Mouse (Mus musculus) hindbrain, embryonic 14.5 days (tissue): ENCODE measurements at regions not wholly inside any gene's neighbourhood (a gene's known extent, or its start where the extent isn't known, plus 50 kb on each side); places are given as distances from the start of the nearest gene placed in this dataset.

Experiments used
- ATAC-seq: fragments of 200-750 bp; cut with Nextera tagmentation; 2 replicates; pipeline ENCODE4 v1.8.0; 2017; ENCODE audit warnings: moderate number of reproducible peaks, mild to moderate bottlenecking, moderate TSS enrichment, moderate library complexity; ENCODE audit not compliant: low FRiP score
- DNase-seq: peaks from one replicate; pipeline ENCODE4 v3.0.0-alpha.2; 2015; ENCODE audit warnings: low spot score
- H3K27ac ChIP-seq: fragments of 300-500 bp; sonication (generic); 2 replicates; pipeline ENCODE4 v1.5.1; 2014; ENCODE audit warnings: mild to moderate bottlenecking, moderate library complexity
- H3K27me3 ChIP-seq: fragments of 300-500 bp; sonication (generic); 2 replicates; pipeline ENCODE4 v1.6.1; 2014; ENCODE audit warnings: mild to moderate bottlenecking, low read length, mixed read lengths; ENCODE audit not compliant: control insufficient read depth, insufficient read depth
- H3K36me3 ChIP-seq: fragments of 300-500 bp; sonication (generic); replicated peaks from 2 replicates; pipeline ENCODE4 v1.6.1; 2014; ENCODE audit not compliant: control insufficient read depth, insufficient read depth
- H3K4me1 ChIP-seq: fragments of 300-500 bp; sonication (generic); replicated peaks from 2 replicates; pipeline ENCODE4 v1.6.1; 2014; ENCODE audit warnings: antibody characterized with exemption, low read length, mixed read lengths; ENCODE audit not compliant: control insufficient read depth, insufficient read depth
- H3K4me2 ChIP-seq: fragments of 300-500 bp; sonication (generic); replicated peaks from 2 replicates; pipeline ENCODE4 v1.6.1; 2014; ENCODE audit warnings: mild to moderate bottlenecking, moderate library complexity
- H3K4me3 ChIP-seq: fragments of 300-500 bp; sonication (generic); replicated peaks from 2 replicates; pipeline ENCODE4 v1.5.1; 2014; ENCODE audit warnings: mild to moderate bottlenecking, low read length
- H3K9ac ChIP-seq: fragments of 300-500 bp; sonication (generic); 2 replicates; pipeline ENCODE4 v1.6.1; 2014
- H3K9me3 ChIP-seq: fragments of 300-500 bp; sonication (generic); 2 replicates; pipeline ENCODE4 v1.6.1; 2016; ENCODE audit warnings: low read length; ENCODE audit not compliant: control insufficient read depth
- WGBS: fragments of 180-500 bp; shearing (Covaris S2); extraction: QIAGEN DNeasy Blood & Tissue Kit; methylation state at CpG from one replicate; pipeline ENCODE4 v1.1.7; 2014; 5-methylcytosine and 5-hydroxymethylcytosine counted together

- WGBS = 76% methylated on average over 2 of the region's 2 CpGs
- DNase-seq = no peak
Observed at GRCm38 (mm10) chr9:43600396-43600795, 143.4 kb upstream of the Nectin1 start.

GRCm38 (mm10) chr9:43617632-43618031 is 126.2 kb upstream of the Nectin1 start:
- no peak overlapping the region for H3K9ac ChIP-seq
- 17% methylated on average over 12 of the region's 12 CpGs for WGBS
- no peak overlapping the region for H3K4me2 ChIP-seq
- no peaks in the 10 kb centered on the region for H3K36me3 ChIP-seq
- H3K9me3 ChIP-seq = no peaks in the 10 kb centered on the region
- H3K4me1 ChIP-seq = peaks cover 11% of the 10 kb centered on the region; the same call in 1 of the 2 replicates
- H3K27ac ChIP-seq = no peak overlapping the region
- DNase-seq = peak; percentile 44
- H3K4me3 ChIP-seq = no peak overlapping the region
- ATAC-seq = peak; percentile 40; the same call in 1 of the 2 replicates
- no peaks in the 10 kb centered on the region for H3K27me3 ChIP-seq

More at GRCm38 (mm10) chr9:43600396-43600795, 143.4 kb upstream of the Nectin1 start:
- H3K4me2 ChIP-seq = no peak overlapping the region
- no peak for ATAC-seq
- H3K4me3 ChIP-seq = no peak overlapping the region
- H3K9ac ChIP-seq = no peak overlapping the region
- H3K27ac ChIP-seq = no peak overlapping the region
- no peaks in the 10 kb centered on the region for H3K9me3 ChIP-seq
- no peaks in the 10 kb centered on the region for H3K27me3 ChIP-seq
- H3K36me3 ChIP-seq = no peaks in the 10 kb centered on the region
- H3K4me1 ChIP-seq = no peaks in the 10 kb centered on the region

- H3K27me3 ChIP-seq = no peaks in the 10 kb centered on the region
- no peak overlapping the region for H3K4me2 ChIP-seq
- DNase-seq (no peak), ATAC-seq (no peak)
- no peaks in the 10 kb centered on the region for H3K4me1 ChIP-seq
- no peaks in the 10 kb centered on the region for H3K36me3 ChIP-seq
- no peak overlapping the region for H3K9ac ChIP-seq
- H3K4me3 ChIP-seq = no peak overlapping the region
- 72% methylated on average over 4 of the region's 4 CpGs for WGBS
- H3K27ac ChIP-seq = no peak overlapping the region
- no peaks in the 10 kb centered on the region for H3K9me3 ChIP-seq
Observed at GRCm38 (mm10) chr9:43627558-43627957, 116.2 kb upstream of the Nectin1 start.

- 46% methylated on average over 11 of the region's 11 CpGs for WGBS
- H3K9me3 ChIP-seq = no peaks in the 10 kb centered on the region
- no peaks in the 10 kb centered on the region for H3K4me1 ChIP-seq
- no peaks in the 10 kb centered on the region for H3K36me3 ChIP-seq
- H3K4me2 ChIP-seq = no peak overlapping the region
- H3K27me3 ChIP-seq = no peaks in the 10 kb centered on the region
- DNase-seq (no peak), ATAC-seq (no peak)
- H3K4me3 ChIP-seq = no peak overlapping the region
- H3K27ac ChIP-seq = no peak overlapping the region
- no peak overlapping the region for H3K9ac ChIP-seq
Observed at GRCm38 (mm10) chr9:43628786-43629185, 115.0 kb upstream of the Nectin1 start.

GRCm38 (mm10) chr9:43636372-43636965 is 107.3 kb upstream of the Nectin1 start:
- Histone ChIP-seq H3K27me3 (no peaks in the 10 kb centered on the region), H3K9me3 (no peaks in the 10 kb centered on the region), H3K4me2 (no peak overlapping the region), H3K27ac (no peak overlapping the region), H3K4me3 (no peak overlapping the region), H3K36me3 (no peaks in the 10 kb centered on the region), H3K9ac (no peak overlapping the region), H3K4me1 (no peaks in the 10 kb centered on the region)
- ATAC-seq = no peak
- WGBS = 86% methylated on average over 11 of the region's 11 CpGs
- no peak for DNase-seq

- Histone ChIP-seq H3K9me3 (no peaks in the 10 kb centered on the region), H3K4me2 (no peak overlapping the region), H3K36me3 (no peaks in the 10 kb centered on the region), H3K27ac (no peak overlapping the region), H3K27me3 (no peaks in the 10 kb centered on the region), H3K9ac (no peak overlapping the region), H3K4me1 (0 out of 2 replicates have a peak, but pooled peaks cover 3% of the 10 kb centered on the region), H3K4me3 (no peak overlapping the region)
- DNase-seq = no peak
- 64% methylated on average over 3 of the region's 3 CpGs for WGBS
- ATAC-seq = no peak
Observed at GRCm38 (mm10) chr9:43658186-43658585, 85.6 kb upstream of the Nectin1 start.

GRCm38 (mm10) chr9:43659237-43659636 is 84.5 kb upstream of the Nectin1 start:
- no peak for ATAC-seq
- no peak overlapping the region for H3K4me2 ChIP-seq
- no peaks in the 10 kb centered on the region for H3K36me3 ChIP-seq
- DNase-seq = no peak
- no peak overlapping the region for H3K27ac ChIP-seq
- 54% methylated on average over 6 of the region's 6 CpGs for WGBS
- no peaks in the 10 kb centered on the region for H3K27me3 ChIP-seq
- no peak overlapping the region for H3K9ac ChIP-seq
- no peak overlapping the region for H3K4me3 ChIP-seq
- 0 out of 2 replicates have a peak, but pooled peaks cover 3% of the 10 kb centered on the region for H3K4me1 ChIP-seq
- no peaks in the 10 kb centered on the region for H3K9me3 ChIP-seq

- WGBS = 67% methylated on average over 5 of the region's 5 CpGs
- no peaks in the 10 kb centered on the region for H3K36me3 ChIP-seq
- DNase-seq = no peak
- ATAC-seq = no peak
- H3K27me3 ChIP-seq = no peaks in the 10 kb centered on the region
- no peak overlapping the region for H3K27ac ChIP-seq
- H3K4me2 ChIP-seq = no peak overlapping the region
- H3K9ac ChIP-seq = no peak overlapping the region
- H3K9me3 ChIP-seq = no peaks in the 10 kb centered on the region
- no peak overlapping the region for H3K4me3 ChIP-seq
- H3K4me1 ChIP-seq = 0 out of 2 replicates have a peak, but pooled peaks cover 3% of the 10 kb centered on the region
Observed at GRCm38 (mm10) chr9:43660151-43660550, 83.6 kb upstream of the Nectin1 start.

- Histone ChIP-seq H3K4me3 (no peak overlapping the region), H3K4me1 (0 out of 2 replicates have a peak, but pooled peaks cover 3% of the 10 kb centered on the region), H3K36me3 (no peaks in the 10 kb centered on the region), H3K4me2 (no peak overlapping the region), H3K27ac (no peak overlapping the region), H3K9ac (no peak overlapping the region), H3K9me3 (no peaks in the 10 kb centered on the region), H3K27me3 (no peaks in the 10 kb centered on the region)
- DNase-seq (no peak), ATAC-seq (no peak)
- WGBS = 34% methylated on average over 11 of the region's 11 CpGs
Observed at GRCm38 (mm10) chr9:43660896-43661563, 82.8 kb upstream of the Nectin1 start.
